In genomic region chr6:70713118-70713517, GRCm38 (mm10) we compare ENCODE assay signal across 10 mouse cellular contexts.
DNase-seq lines count a peak whose midpoint lies in the region; ATAC-seq lines count a peak whose summit lies in the region.
"Had no signal": no experiment of that assay in that cellular context is flagged by ENCODE, and none has a peak within 500 bp of the region (broad histone marks: within the 10 kb centered on the region; RNA-seq: fewer than 3 reads in every experiment).

No protein-coding gene starts in this region.

- no peaks in the 10 kb centered on the region for H3K36me3 ChIP-seq in hindbrain, embryonic 11.5 days (ENCODE audit: control insufficient read depth, insufficient read depth, low read length)
- no peaks in the 10 kb centered on the region for H3K36me3 ChIP-seq in hindbrain, embryonic 13.5 days
- H3K36me3 ChIP-seq: hindbrain, embryonic 15.5 days had no signal

- peak; percentile 2; the same call in 1 of the 2 replicates for ATAC-seq in hindbrain, embryonic 11.5 days (ENCODE audit: low FRiP score)
- ATAC-seq in hindbrain, embryonic 13.5 days (ENCODE audit: low FRiP score): no peak
- ATAC-seq in granulocyte monocyte progenitor cell, adult 5-6 weeks (replicated peaks; ENCODE audit: poor library complexity, severe bottlenecking): peak; percentile 54

- peak; percentile 37 for DNase-seq in hindbrain, embryonic 11.5 days (ENCODE audit: low spot score)
- peak; percentile 13 for DNase-seq in thymus, postnatal 0 days (ENCODE audit: low spot score)
- no peak for DNase-seq in thymus, postnatal 4 days
- DNase-seq in testis, postnatal 10 days (ENCODE audit: low spot score): no peak
- no peak for DNase-seq in spleen, adult 18-20 months
- no peak for DNase-seq in layer of hippocampus, postnatal 10 days (ENCODE audit: low spot score in 2 of 2)
- DNase-seq: lung, postnatal 10 days had no signal

- H3K9me3 ChIP-seq in hindbrain, embryonic 11.5 days (ENCODE audit: control insufficient read depth, low read length): no peaks in the 10 kb centered on the region
- no peaks in the 10 kb centered on the region for H3K9me3 ChIP-seq in hindbrain, embryonic 13.5 days
- H3K9me3 ChIP-seq: hindbrain, embryonic 15.5 days had no signal

- H3K27ac ChIP-seq in hindbrain, embryonic 11.5 days (ENCODE audit: low read depth, low read length): no peak overlapping the region
- H3K27ac ChIP-seq in hindbrain, embryonic 13.5 days: no peak overlapping the region
- H3K27ac ChIP-seq: hindbrain, embryonic 15.5 days had no signal

- no peak overlapping the region for H3K9ac ChIP-seq in hindbrain, embryonic 11.5 days (ENCODE audit: low read depth, low read length)
- no peak overlapping the region for H3K9ac ChIP-seq in hindbrain, embryonic 13.5 days
- H3K9ac ChIP-seq: hindbrain, embryonic 15.5 days had no signal

- H3K4me2 ChIP-seq in hindbrain, embryonic 11.5 days (replicated peaks; ENCODE audit: low read depth, low read length): no peak overlapping the region
- no peak overlapping the region for H3K4me2 ChIP-seq in hindbrain, embryonic 13.5 days
- H3K4me2 ChIP-seq: hindbrain, embryonic 15.5 days had no signal

- no peak overlapping the region for H3K4me3 ChIP-seq in hindbrain, embryonic 11.5 days (ENCODE audit: low read depth, low read length)
- H3K4me3 ChIP-seq in hindbrain, embryonic 13.5 days: no peak overlapping the region
- H3K4me3 ChIP-seq: hindbrain, embryonic 15.5 days had no signal

- no peaks in the 10 kb centered on the region for H3K27me3 ChIP-seq in hindbrain, embryonic 11.5 days (ENCODE audit: control insufficient read depth, insufficient read depth, low read length)
- H3K27me3 ChIP-seq in hindbrain, embryonic 13.5 days: no peaks in the 10 kb centered on the region
- H3K27me3 ChIP-seq: hindbrain, embryonic 15.5 days had no signal

- no peaks in the 10 kb centered on the region for H3K4me1 ChIP-seq in hindbrain, embryonic 11.5 days (replicated peaks; ENCODE audit: control insufficient read depth, insufficient read depth, low read length)
- H3K4me1 ChIP-seq in hindbrain, embryonic 13.5 days (replicated peaks): 0 out of 2 replicates have a peak, but pooled peaks cover 6% of the 10 kb centered on the region

- 47% methylated on average over 7 of the region's 7 CpGs for WGBS in hindbrain, embryonic 11.5 days
- WGBS in hindbrain, embryonic 13.5 days: 46% methylated on average over 7 of the region's 7 CpGs

Comparison
In these comparisons a context has a peak if more than half of its experiments do, and no peak if none do; other contexts are left out.
1. DNase-seq: peak in hindbrain, embryonic 11.5 days (single experiment) and thymus, postnatal 0 days (single experiment); none in thymus, postnatal 4 days (single experiment), testis, postnatal 10 days (single experiment), spleen, adult 18-20 months (0 of 2) and layer of hippocampus, postnatal 10 days (0 of 2).